Mouse (Mus musculus): ENCODE results near the gene Lrrtm1.

The Lrrtm1 gene

DNA sequence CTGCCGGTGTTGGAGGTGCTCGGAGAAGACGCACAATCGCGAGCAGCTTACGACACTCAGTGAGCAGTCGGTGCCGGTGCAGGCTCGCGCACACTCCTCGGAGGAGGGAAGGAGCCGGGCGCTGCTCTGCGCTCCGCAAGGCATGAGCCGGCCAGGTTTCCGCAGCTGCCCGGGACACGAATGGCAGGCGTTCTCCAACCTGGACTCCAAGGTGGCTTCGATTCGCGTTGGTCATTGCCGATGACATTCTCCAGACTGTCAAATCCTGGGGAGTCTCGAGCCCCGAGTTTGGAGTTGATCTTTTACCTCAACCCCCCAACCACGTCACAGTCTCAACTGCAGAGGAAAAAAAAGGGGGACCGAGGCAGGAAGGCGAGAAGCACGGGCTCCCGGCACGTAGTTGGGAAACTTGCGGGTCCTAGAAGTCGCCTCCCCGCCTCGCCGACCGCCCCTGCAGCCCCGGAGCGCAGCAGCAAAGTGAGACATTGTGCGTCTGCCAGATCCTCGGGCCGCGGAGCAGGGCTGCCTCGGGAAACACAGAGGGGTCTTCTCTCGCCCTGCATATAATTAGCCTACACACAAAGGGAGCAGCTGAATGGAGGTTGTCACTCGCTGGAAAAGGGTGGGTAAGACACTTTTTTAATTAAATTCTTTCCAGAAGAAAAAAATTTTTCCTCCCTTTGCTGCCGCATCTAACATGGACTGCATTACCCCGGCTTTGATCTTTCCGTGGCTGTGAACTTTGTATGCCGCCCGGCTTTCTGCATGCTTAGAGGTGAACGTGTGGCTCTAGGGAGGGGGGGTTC is at the start of gene Lrrtm1:
TSS of gene Lrrtm1 (plus strand) at position 89 of the 806 bp plus-strand sequence.
- peak; percentile 9 for DNase-seq (ENCODE audit: low spot score)

DNA sequence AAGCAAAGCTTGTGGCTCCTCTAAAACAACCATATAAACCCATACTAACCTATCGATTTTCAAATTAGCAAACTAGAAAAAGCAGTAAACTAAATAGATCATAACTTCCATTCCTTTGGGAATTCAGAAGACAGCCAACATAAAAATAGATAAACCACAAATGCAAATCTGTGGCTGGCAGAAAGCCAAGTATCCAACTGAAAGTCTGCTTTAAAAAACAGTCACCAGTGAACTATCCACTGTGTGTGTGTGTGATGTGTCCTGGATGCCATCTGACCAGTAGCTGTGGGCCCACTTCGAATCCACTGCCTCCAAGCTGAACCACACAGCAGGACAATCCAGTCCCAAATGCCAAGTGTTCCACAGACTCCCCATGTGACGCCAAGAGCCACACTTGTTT is 45.8 kb upstream of the Lrrtm1 start:
- DNase-seq (ENCODE audit: low spot score), result no peak

DNA sequence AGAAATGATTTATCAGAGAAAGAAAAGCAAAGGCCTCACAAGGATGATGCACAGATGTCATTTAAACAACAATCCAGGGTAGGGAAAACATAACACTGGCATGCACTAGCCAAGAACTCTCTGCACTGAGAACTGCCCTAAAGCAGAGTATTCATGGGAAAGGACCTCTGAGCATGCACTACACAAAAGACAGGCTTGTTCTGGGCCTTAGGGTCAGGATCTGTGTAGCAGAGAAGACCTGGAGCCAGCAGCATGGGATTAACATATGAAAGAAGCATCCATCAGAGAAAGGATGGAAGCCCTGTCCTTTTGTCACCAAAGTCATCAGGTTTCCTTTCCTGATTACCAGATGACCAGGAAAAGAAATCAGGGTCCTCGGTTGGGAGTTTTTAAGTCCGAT is 43.1 kb upstream of the Lrrtm1 start:
- no peak for DNase-seq (ENCODE audit: low spot score)

GRCm38 (mm10) chr6:77209183-77209582 is 33.3 kb upstream of the Lrrtm1 start:
- DNase-seq (ENCODE audit: low spot score), result no peak

- no peak for DNase-seq (ENCODE audit: low spot score)
Measured at GRCm38 (mm10) chr6:77209929-77210328, 32.6 kb upstream of the Lrrtm1 start.

DNA sequence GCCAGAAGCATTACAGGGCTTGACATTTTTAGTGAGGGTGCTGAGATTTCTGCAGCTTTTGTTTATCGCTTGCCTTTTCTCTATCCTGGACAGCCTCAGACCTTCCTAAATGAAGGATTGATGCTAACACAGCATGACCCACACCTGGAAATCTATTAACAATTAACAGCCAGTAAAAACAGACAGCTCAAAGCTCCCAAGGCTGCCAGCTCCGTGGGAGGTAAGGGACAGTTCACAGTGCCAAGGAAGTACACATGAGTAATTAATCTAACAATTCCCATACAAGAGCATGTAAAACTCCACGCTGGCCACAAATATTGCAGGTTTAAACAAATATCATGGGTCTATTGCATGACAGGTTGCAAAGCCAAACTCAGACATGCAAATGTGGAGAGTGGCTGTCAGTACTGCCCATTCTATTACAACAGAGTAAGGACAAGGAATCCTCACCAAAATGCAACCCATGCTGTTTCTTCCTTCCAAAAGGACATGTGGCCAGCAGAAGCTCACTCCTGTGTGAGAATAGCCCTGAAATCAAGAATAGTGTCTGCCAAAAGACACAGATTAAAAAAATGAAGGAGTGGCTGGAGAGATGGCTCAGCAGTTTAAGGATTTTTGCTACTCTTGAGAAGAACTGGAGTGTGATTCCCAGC is 28.6 kb upstream of the Lrrtm1 start:
- DNase-seq (ENCODE audit: low spot score), result no peak

DNA sequence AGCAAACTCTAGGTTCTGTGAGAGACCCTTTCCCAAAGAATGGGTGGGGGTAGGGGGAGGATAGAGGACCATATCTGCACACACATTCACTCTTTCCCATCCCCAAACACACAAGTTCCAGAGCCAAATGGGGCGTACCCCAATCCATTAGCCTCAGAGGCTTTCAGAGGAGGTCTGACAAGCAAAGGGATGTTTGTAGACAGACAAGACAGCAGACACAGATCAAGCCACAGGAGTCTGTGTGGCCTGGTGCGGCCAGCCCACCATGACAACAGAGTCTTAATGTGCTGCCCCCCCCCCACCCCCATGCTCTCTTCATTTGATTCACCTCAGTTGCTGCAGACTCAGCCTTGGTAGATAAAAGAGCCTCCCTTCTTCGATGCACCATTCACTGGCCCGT is 27.2 kb upstream of the Lrrtm1 start:
- no peak for DNase-seq (ENCODE audit: low spot score)

GRCm38 (mm10) chr6:77218875-77219274 is 23.6 kb upstream of the Lrrtm1 start:
- no peak for DNase-seq (ENCODE audit: low spot score)

- DNase-seq (ENCODE audit: low spot score), result no peak
Measured at GRCm38 (mm10) chr6:77220776-77221175, 21.7 kb upstream of the Lrrtm1 start.

DNA sequence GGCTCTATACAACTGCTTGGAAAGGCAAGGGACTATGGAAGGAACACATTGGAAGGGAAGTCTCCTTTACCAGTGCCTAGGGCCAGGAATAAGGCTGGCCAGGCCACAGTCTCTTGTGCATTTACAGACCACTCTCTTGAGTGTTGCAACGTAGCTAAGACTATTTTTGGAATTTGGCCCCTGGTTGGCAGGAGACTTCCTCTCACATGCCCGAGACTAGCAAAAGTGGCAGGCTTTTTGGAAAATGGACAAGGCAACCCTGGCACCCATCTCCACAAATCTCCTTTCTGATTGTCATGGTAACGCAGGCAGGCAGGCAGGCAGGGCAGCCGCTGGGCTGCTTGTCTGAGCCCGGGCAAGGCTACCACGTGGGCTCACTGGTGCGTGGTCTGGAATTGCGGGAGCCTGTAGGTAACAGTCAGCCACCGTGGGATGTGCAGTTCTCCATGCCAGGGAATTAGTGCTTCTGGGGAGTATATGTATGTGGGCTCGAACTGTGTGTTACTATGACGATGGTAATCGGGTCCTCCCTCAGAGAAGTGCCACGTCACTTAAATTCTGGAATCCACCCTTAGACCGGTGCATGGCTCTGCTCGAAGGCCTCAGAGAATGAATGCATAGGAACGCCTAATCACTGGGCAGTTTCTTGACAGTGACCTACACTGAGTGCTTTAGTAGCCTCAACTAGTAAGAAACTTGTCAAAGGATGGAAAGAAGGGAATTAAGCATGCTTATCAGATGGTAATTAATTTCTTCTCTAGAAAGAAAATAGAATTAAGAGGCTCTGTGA is 19.4 kb upstream of the Lrrtm1 start:
- no peak for DNase-seq (ENCODE audit: low spot score)

- no peak for DNase-seq (ENCODE audit: low spot score)
Measured at GRCm38 (mm10) chr6:77240426-77240825, 2.1 kb upstream of the Lrrtm1 start.

DNA sequence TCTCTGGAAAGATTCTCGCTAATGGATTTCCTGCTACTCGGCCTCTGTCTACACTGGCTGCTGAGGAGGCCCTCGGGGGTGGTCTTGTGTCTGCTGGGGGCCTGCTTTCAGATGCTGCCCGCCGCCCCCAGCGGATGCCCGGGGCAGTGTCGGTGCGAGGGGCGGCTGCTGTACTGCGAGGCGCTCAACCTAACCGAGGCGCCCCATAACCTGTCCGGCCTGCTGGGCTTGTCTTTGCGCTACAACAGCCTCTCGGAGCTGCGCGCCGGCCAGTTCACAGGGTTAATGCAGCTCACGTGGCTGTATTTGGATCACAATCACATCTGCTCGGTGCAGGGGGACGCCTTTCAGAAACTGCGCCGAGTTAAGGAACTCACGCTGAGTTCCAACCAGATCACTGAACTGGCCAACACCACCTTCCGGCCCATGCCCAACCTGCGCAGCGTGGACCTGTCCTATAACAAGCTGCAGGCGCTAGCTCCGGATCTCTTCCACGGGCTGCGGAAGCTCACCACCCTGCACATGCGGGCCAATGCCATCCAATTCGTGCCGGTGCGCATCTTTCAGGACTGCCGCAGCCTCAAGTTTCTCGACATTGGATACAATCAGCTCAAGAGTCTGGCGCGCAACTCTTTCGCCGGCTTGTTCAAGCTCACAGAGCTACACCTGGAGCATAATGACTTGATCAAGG is 1.2 kb downstream of the Lrrtm1 start:
- no peak for DNase-seq (ENCODE audit: low spot score)

DNA sequence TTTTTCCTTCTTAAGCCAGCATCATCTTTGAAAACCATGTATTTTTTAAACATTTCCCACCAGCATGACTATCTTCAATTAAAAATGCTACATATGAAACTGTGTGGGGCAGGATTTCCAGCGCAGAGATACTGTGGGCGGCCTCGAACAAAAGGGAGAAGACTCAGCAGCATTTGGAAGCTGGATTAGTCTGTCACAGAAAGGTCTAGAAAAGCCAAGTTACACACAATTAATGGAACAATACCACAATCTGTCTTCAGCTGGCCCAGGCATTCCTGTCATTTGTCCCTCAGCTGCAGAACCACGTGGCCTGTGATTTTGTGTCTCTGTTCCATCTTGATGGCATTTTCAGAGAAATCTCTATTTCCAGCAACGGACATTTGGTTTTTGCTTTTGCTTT is 11.0 kb downstream of the Lrrtm1 start:
- DNase-seq (ENCODE audit: low spot score), result no peak

DNA sequence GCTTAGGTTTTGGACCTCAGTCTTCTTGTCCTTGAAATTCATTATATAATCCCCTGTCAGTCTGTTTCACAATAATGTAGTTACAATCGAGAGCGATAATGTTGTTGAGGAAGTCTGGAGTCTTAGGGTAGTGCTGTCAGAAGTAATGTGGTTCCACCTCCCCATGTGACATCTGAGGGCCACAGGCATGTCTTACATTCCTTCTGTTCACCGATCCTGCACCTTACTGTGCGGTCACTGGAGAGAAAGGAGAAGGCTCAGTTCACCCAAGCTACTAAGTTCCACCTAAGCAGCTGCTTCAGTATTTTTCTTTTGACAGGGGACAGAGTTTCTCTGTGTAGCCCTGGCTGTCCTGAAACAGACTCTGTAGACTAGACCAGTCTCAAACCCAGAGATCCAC is 13.9 kb downstream of the Lrrtm1 start:
- DNase-seq (ENCODE audit: low spot score), result no peak

DNA sequence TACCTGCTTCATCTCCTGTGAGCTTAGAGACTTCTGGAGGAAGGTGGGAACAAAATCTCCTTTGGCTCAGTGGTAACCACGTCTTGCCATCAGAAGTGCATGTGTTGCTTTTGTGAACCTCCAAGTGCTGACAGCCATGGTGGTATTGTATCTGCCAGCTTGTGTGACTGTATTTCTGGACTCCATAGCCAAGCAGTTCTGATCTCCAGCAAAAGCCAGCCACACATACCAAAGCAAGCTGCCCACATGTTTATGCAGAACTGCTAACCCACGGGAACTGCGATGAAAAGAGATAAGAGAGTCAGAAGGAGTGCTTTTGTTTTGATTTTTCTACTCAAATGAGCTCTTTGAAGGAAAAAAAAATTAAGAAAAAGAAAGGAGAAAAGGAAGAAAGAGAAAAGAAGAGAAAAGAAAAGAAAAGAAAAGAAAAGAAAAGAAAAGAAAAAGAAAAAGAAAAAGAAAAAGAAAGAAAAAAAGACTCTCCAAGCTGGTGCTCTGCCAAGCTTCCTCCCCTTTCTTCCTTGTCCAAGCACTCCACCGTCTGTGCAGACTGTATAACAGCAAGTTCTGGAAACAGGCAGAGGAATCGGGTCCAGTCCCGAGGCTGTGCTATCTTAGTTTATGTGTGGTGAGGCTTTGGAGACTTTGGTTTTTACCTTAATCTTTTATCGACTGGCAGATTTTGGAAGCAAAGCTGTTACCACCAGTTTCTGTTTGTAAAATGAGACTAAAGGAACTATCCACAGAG is 15.0 kb downstream of the Lrrtm1 start:
- DNase-seq (ENCODE audit: low spot score), result peak; percentile 3

GRCm38 (mm10) chr6:77265163-77265562 is 22.7 kb downstream of the Lrrtm1 start:
- no peak for DNase-seq (ENCODE audit: low spot score)

DNA sequence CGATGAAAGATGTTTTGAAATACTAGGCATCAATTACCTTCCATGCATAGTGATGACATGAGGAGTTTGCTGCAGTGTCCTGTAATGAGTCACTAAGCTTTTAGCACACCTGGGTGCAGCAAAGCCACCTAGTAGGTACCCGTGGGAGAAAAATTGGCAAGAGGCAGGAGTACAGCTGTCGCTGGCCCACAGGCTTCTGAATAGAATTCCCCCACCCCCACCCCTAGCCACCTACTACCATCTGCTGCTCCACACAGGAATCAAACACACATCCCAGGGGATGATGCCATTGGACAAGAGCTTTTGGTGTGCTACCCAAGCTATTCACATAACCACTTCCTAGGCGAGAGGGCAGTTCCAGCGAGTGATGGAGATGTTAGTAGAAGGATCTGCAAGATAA is 36.3 kb downstream of the Lrrtm1 start:
- DNase-seq (ENCODE audit: low spot score), result no peak

DNA sequence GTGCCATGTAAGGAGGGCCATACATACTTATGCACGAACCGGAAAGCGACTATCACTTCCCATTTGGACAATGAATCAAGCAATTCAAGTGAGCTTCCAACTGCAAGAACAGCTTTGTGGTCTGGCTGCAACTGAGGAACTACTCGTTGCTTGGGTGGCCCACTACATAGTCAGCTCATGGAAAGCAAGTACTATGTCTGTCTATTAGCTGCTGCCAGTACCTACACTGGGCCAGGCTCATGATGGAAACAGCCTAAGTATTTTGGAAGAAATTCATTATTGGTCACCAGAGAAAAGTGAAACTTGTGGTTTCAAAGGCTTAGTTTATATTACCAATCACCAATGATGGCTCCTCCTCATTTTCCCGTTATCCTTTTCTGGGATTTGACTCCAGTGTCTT is 43.8 kb downstream of the Lrrtm1 start:
- DNase-seq (ENCODE audit: low spot score), result no peak

GRCm38 (mm10) chr6:77288402-77288801 is 45.9 kb downstream of the Lrrtm1 start:
- no peak for DNase-seq (ENCODE audit: low spot score)

- DNase-seq (ENCODE audit: low spot score), result no peak
Measured at GRCm38 (mm10) chr6:77291415-77291814, 48.9 kb downstream of the Lrrtm1 start.

- DNase-seq (ENCODE audit: low spot score), result no peak
Measured at GRCm38 (mm10) chr6:77301305-77301704, 58.8 kb downstream of the Lrrtm1 start.

GRCm38 (mm10) chr6:77306796-77307195 is 64.3 kb downstream of the Lrrtm1 start:
- no peak for DNase-seq (ENCODE audit: low spot score)
